Mouse (Mus musculus): ENCODE data around the gene Sh3pxd2a.

The Sh3pxd2a gene

GRCm38 (mm10) chr19:47456021-47456420 is 8.2 kb downstream of the Sh3pxd2a start:
- DNase-seq (ENCODE audit: low spot score), result no peak

DNA sequence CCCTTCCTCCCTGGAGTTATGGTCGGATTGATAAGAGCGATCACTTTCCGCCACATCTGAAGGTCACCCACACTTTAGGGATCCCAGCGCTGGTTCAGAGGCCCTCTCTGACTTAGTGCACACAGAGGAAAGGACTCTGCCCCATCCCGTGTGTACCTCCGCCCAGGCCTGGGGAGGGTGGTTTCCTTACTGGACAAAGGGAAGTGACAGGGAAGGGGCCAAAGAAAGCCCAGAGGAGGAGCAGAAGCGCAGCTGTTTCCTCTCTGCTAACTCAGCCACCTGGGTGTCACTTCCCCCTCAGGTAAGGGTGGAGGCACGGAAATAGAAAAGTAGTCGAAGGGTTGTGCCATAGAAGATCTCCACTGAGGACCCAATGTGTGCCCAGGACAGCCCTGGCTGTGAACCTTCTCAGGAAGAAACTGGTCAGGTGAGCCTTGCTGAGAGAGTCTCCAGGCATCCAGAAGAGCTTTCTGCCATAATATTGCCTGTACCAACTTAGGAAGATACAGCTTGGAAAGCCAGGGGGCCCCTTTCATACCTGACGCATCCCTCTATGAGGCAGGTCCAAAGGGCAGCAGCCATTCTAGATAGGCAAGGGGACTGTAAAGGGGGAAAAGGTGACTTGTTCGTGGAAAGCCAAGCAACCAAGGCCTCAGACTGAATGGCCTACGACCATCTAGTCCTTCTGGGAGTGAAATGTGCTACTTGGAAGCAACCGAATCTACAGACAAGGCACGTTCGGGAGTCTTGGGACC is 9.0 kb downstream of the Sh3pxd2a start:
- no peak for DNase-seq (ENCODE audit: low spot score)

GRCm38 (mm10) chr19:47454167-47455000 is 9.8 kb downstream of the Sh3pxd2a start:
- no peak for DNase-seq (ENCODE audit: low spot score)

- no peak for DNase-seq (ENCODE audit: low spot score)
Measured at GRCm38 (mm10) chr19:47453352-47453751, 10.8 kb downstream of the Sh3pxd2a start.

DNA sequence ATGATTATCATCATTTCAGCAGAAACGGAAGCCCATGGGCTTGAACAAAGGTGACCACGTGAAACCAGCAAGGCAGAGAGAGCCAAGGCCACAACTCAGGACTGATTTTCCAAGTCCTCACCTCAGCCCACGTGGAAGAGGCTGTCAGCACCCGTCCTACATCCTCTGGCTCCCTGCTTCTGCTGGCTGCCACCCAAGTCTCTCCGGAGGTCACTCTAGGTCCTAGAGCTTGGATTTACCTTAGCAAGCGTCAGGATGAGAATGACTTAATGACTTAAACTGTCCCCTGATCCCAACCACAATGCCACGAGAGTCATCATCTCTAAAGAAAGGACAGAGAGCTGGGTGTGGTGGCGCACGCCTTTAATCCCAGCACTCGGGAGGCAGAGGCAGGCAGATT is 11.5 kb downstream of the Sh3pxd2a start:
- no peak for DNase-seq (ENCODE audit: low spot score)

GRCm38 (mm10) chr19:47452211-47452610 is 12.0 kb downstream of the Sh3pxd2a start:
- DNase-seq (ENCODE audit: low spot score), result no peak

GRCm38 (mm10) chr19:47451476-47452113 is 12.6 kb downstream of the Sh3pxd2a start:
- no peak for DNase-seq (ENCODE audit: low spot score)

DNA sequence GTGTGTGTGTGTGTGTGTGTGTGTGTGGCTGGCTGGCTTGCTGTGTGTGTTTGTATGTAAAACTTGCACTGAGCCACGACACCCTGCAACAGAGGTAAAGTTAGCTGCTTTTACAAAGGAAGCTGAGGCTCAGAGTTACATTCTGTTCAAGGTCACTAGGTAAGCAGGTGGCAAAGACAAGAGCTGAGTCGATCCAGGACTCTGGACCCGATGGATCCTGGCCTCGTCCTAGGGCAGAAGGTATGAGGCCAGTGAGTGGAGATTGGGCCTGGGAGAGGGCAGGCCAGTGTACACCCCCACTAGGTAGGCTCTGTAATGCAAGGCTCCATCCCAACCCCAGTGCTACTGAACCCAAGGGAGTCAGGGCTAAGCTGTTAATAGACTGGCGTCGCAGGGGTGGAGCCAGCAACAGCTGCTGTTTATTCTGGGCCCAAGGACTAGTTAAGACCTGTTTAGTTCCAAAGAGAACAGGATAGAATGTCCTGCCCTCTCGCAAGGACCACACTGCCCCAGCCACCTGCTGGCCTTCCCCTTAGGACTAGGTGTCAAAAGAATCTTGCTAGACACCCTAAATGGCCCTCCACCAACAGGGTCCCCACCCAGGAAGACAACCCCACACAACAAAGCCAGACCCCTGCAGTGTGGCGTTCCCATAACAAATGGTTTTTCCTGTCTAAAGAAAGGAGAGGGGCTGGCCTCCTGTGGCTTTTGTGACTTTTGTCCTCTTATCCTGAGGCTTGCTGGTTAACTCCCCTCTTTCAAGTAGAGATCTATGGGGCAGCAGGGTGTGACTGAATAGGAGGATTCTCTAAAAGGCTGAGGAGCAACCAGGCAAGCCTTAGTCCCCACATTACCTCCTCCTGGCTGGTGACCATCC is 13.7 kb downstream of the Sh3pxd2a start:
- no peak for DNase-seq (ENCODE audit: low spot score)

DNA sequence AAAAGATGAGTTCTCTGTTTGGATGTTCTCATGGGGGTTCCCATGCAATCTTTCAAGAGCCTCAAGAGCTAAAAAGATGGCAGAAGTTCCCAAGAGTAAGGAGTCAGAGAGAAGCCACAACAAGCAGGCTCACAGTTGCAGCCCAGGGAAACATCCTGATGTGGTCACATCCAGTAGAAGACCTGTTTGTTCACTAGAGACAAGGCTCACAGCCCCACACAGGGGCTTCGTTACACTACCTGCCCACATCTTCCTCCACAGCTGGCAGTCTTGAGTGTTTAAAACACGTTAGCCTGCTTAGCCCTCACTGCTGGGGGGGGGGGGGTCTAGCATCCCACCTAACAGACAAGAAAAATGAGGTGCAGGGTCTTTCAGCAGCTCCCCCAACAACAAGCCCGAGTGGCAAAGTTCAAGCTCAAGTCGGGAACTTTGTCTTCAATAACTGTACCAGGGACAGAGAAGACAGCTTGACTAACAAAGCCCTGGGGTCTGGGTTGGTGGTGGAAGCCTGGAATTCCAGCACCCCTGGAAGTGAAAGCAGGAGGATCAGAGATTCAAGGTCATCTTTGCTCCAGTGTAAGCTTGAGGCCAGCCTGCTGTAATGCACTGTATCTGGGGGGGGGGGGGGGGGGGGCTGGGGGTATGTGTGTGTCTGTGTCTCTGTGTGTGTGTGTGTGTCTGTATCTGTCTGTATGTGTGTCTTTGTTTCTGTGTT is 14.5 kb downstream of the Sh3pxd2a start:
- DNase-seq (ENCODE audit: low spot score), result no peak

DNA sequence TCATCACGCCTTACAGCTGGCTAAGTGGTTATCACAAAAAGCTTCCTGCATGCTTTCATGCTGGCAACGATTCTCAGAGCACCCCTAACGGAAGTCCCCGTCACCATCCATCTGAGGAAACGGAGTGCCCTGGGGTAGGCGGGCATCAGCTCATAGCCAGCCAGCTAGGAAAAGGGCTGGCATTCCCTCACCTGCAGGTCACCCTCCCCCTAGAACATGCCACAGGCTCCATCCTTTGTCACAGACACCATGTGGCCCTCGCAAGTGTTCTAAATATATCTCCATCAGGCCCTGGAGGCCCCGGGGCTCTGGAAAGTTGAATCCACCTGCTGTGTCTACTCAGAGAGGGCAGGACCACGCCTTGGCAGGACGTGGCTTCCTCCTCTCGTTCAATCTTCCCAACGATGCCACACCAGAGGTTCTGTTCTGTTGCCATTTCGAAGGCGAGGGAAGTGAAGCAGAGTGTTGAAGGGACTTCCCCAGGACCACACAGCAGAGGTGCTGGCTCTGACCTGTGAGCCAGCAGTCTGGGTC is 15.5 kb downstream of the Sh3pxd2a start:
- DNase-seq (ENCODE audit: low spot score), result no peak

GRCm38 (mm10) chr19:47446841-47447365 is 17.3 kb downstream of the Sh3pxd2a start:
- no peak for DNase-seq (ENCODE audit: low spot score)

DNA sequence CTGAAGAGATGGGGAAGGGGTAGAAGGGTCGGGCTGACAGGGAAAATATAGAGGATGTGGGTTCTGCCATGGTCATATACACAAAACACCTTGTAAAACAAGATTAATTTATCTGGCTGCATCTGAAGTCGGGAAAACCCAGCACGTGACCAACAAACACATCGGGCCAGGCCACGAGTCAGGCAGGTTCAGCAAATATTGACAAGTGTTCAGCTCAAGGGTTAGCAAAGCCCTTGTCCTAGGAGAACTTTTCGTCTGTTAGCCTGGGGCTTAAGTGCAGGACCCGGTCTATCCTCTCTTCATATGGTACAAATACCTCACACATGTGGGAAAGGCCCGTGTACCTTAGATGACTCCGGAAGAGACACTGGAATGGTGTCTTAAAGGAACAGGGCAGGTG is 18.1 kb downstream of the Sh3pxd2a start:
- DNase-seq (ENCODE audit: low spot score), result no peak

DNA sequence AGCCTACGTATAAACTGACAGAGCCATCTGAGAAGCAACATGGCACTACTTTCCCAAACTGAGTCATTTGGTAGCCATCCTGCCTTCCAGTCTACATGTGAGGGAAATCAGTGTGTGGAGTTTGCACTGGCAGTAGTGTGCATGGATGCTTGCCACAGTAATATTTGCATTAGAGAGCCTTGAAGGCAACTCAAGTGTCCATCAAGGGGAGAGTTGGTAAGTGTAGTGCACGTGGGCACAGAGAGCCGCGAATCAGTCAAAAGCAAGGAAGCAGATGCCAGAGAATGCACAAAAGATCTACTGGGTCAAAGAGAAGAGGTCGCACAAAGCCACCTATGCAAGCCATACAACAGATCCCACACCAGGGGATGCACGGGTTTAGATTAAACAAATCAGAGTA is 18.5 kb downstream of the Sh3pxd2a start:
- DNase-seq (ENCODE audit: low spot score), result no peak

DNA sequence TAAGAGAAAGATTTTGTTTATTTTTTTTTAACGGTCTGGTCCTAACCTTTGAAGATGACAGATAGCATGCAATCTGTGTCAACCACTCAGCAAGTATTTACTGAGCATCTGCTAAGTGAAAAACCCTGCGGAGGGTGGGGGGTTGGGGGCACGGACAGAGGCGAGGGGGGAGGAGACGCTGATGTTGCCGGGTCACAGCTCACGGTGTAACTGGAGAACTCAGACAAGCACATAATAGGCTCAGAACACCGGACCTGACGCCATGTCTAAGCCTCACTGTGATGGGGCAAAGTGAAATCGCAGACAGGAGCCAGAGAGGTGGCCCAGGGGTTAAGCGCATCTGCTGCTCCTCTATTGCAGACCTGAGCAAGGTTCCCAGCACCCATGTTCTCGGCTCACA is 19.7 kb downstream of the Sh3pxd2a start:
- DNase-seq (ENCODE audit: low spot score), result no peak

DNA sequence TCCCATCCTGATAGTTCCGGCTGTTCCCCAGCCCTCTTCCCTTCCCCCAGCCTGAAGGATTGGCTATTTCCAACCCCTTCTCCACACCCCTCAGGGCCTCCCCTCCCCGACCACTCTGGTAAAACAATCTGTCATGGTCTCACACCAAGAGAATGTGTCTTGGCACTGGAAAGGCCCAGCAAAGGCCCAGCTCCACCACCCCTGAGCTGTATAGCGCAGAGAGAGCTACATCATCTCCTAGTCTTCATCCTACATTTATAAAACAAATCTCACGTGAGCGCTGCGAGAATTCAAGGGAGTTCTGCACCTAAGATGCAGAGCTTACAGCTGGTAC is 21.9 kb downstream of the Sh3pxd2a start:
- DNase-seq (ENCODE audit: low spot score), result no peak

- DNase-seq (ENCODE audit: low spot score), result no peak
Measured at GRCm38 (mm10) chr19:47441541-47442293, 22.5 kb downstream of the Sh3pxd2a start.

DNA sequence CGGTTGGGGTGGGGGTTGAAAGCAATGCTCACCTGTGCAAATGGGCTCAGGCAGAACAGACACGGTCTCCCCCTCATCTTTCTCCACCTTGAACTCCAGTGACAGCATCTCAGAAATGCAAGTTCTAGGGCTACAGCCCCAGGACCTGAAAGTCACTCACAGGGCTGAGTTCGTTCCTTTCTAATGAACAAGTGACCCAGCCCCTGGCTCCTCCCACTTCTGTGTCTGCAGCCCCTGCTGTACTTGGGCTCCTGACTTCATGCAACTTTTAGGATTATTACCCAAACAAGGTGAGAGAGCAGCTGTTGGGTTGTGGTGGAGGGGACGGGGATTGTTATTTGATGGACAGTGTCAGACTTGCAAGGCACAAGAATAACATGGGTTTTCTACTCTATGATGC is 23.2 kb downstream of the Sh3pxd2a start:
- no peak for DNase-seq (ENCODE audit: low spot score)

DNA sequence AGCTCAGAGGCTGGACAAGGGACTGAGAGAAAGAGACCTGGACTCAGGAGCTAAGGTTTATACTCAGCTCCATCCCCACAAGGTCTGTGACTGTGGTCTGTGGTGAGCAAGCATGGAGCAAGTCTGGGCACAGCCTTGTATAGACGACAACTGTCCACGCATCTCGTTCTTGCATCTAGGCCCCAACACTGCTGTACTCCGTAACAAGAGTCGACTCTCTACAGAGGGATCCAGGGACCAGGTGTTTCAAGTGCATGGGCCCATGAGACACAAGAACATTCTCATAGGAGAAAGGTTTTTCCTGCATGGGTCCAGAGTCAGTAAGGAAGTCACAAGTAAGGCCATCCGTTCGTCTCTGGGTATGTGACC is 23.8 kb downstream of the Sh3pxd2a start:
- DNase-seq (ENCODE audit: low spot score), result no peak

GRCm38 (mm10) chr19:47439726-47440434 is 24.3 kb downstream of the Sh3pxd2a start:
- no peak for DNase-seq (ENCODE audit: low spot score)

DNA sequence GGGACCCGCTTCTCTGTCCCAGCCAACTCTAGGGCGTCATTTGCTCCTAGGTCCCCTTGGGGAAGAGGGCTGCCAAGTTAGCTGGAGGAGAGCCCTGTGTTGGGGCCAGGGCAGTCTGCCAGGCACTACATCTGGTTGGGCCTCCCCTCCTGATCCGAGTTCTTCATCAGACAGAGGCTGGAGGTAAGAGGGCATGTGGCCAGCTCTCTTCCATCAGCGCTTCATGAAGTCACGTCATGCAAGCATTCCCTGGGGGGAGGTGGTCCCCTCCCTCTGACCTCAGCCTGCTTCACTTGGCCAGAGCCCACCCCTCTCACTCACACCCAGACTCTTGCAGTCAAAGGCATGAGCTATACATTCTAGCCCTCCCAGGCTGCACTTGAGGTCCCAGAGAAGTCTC is 25.8 kb downstream of the Sh3pxd2a start:
- DNase-seq (ENCODE audit: low spot score), result peak; percentile 23
